Mouse (Mus musculus): ENCODE measurements at regions not wholly inside any gene's neighbourhood (a gene's known extent, or its start where the extent isn't known, plus 50 kb on each side); places are given as distances from the start of the nearest gene placed in this dataset.

DNA sequence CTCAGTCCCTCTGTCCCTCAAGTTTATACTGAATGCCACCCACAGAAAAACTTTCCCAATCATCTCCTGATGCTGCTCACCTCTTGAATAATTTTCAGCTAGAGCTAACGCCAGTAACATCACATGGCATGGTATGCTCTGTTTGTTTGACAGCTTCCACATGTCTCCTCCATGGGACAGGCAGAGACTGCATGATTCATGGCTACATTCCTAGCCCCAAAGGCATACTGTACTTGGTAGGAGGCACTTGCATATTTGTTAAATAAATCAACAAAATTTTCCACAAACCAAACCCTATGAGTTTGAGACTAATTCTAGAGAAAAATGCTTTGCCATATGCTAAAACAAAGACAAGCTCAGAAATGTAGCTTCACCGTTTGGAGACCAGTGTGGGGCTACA, 304.9 kb downstream of the Rfpl4b start:
- DNase-seq, result no peak

Data from adrenal gland, adult 2 months (tissue).